Mouse (Mus musculus): Measurements from ENCODE around the gene Zfp609. TPM values are rescaled to one million over a fixed set of nuclear protein-coding genes. Genes with fewer than 3 reads are reported as not detected.

Gene Zfp609
- polyA plus RNA-seq, 1 experiment from 2014 or later, result 4.9 TPM

DNA sequence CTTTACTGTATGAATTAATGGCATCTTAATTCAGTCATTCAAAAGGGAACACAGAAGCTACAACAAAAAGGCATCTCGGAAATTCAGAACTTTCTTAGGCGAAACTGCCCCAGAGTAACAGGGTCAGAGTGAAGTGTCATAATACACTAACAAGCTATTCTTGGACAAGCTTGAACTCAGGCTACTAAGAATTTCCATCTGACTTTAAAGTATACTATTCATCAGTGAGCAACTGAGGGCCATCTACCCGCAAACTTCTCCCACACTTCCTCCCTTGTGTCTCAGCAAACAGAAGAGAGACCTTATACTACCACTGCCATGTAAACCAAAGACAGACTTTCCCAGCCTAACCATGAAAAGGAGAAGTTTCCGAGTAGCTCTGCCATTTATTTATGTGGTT lies 3.8 kb upstream of the Zfp609 start:
- WGBS, result 69% methylated on average over 4 of the region's 4 CpGs
- H3K9ac ChIP-seq, result no peak overlapping the region
- peaks cover 26% of the 10 kb centered on the region for H3K36me3 ChIP-seq
- no peaks in the 10 kb centered on the region for H3K27me3 ChIP-seq (replicated peaks)
- H3K4me1 ChIP-seq, result peaks cover 44% of the 10 kb centered on the region
- H3K4me2 ChIP-seq, result no peak overlapping the region
- no peak for ATAC-seq (ENCODE audit: extremely low read depth, insufficient number of reproducible peaks, low FRiP score, low TSS enrichment)
- H3K9me3 ChIP-seq, result no peaks in the 10 kb centered on the region
- no peak overlapping the region for H3K4me3 ChIP-seq
- no peak overlapping the region for H3K27ac ChIP-seq (replicated peaks)

DNA sequence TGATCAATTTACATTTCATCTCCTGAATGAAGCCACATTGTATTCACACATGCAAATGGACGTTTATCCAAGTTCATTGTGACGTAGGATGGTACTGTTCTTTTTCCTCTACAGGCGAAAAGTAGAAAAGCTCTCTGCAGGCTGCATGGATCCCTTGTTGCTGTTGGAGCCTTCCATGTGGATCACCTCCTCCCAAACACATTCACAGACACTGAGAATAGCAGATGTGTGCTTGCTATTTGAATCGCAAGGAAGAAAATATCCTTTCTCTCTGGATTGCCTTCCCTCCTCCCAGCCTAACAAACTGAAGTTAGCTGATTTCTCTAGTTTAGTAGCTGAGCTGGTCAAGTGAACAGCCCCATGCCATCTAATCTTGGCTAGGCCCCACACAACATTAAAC lies 2.9 kb upstream of the Zfp609 start:
- no peak overlapping the region for H3K27ac ChIP-seq (replicated peaks)
- WGBS, result 84% methylated on average over 4 of the region's 4 CpGs
- peaks cover 18% of the 10 kb centered on the region for H3K36me3 ChIP-seq
- H3K9ac ChIP-seq, result no peak overlapping the region
- no peaks in the 10 kb centered on the region for H3K27me3 ChIP-seq (replicated peaks)
- H3K4me3 ChIP-seq, result no peak overlapping the region
- no peaks in the 10 kb centered on the region for H3K9me3 ChIP-seq
- H3K4me2 ChIP-seq, result no peak overlapping the region
- ATAC-seq (ENCODE audit: extremely low read depth, insufficient number of reproducible peaks, low FRiP score, low TSS enrichment), result no peak
- peaks cover 53% of the 10 kb centered on the region for H3K4me1 ChIP-seq

DNA sequence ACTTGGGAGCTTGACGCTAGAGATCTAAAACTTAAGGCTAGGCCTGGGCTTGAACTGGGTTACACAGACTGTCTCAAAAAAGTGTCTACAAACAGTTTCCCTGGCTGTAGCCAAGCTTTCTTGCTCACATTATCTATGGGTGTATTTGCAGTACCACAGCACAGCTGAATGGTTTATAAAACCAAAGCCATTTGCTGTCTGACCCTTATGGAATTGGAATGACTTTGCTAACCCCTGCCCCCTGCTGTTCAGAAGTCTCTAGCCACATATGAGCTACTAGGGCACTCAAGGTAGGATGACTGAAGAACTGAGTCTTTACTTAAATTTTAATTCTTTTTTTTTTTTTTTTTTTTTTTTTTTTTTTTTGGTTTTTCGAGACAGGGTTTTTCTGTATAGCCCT lies 2.0 kb upstream of the Zfp609 start:
- ATAC-seq (ENCODE audit: extremely low read depth, insufficient number of reproducible peaks, low FRiP score, low TSS enrichment), result no peak
- H3K9ac ChIP-seq, result no peak overlapping the region
- H3K27ac ChIP-seq (replicated peaks), result 0 out of 2 replicates have a peak overlapping the region, but pooled peaks have one; percentile 32
- H3K4me2 ChIP-seq, result no peak overlapping the region
- 90% methylated on average over 1 of the region's 2 CpGs for WGBS
- no peaks in the 10 kb centered on the region for H3K27me3 ChIP-seq (replicated peaks)
- H3K4me3 ChIP-seq, result no peak overlapping the region
- H3K36me3 ChIP-seq, result peaks cover 10% of the 10 kb centered on the region
- H3K9me3 ChIP-seq, result no peaks in the 10 kb centered on the region
- H3K4me1 ChIP-seq, result peaks cover 54% of the 10 kb centered on the region

- peaks cover 63% of the 10 kb centered on the region for H3K4me1 ChIP-seq
- 7% methylated on average over 3 of the region's 3 CpGs for WGBS
- ATAC-seq (ENCODE audit: extremely low read depth, insufficient number of reproducible peaks, low FRiP score, low TSS enrichment), result no peak
- peak overlapping the region; percentile 99 for H3K27ac ChIP-seq (replicated peaks)
- no peaks in the 10 kb centered on the region for H3K9me3 ChIP-seq
- H3K27me3 ChIP-seq (replicated peaks), result no peaks in the 10 kb centered on the region
- peak overlapping the region; percentile 82 for H3K4me2 ChIP-seq
- H3K9ac ChIP-seq, result peak overlapping the region; percentile 98
- peak overlapping the region; percentile 85 for H3K4me3 ChIP-seq
- H3K36me3 ChIP-seq, result peaks cover 7% of the 10 kb centered on the region
Measured at GRCm38 (mm10) chr9:65828511-65828910, 1.1 kb upstream of the Zfp609 start.

GRCm38 (mm10) chr9:65828016-65828403 lies 646 bp upstream of the Zfp609 start:
- Histone ChIP-seq H3K9me3 (no peaks in the 10 kb centered on the region), H3K27me3 (replicated peaks) (no peaks in the 10 kb centered on the region), H3K27ac (replicated peaks) (peak overlapping the region; percentile 99), H3K4me3 (peak overlapping the region; percentile 85), H3K36me3 (peaks cover 4% of the 10 kb centered on the region), H3K4me2 (peak overlapping the region; percentile 82), H3K4me1 (peaks cover 67% of the 10 kb centered on the region), H3K9ac (peak overlapping the region; percentile 98)
- no peak for ATAC-seq (ENCODE audit: extremely low read depth, insufficient number of reproducible peaks, low FRiP score, low TSS enrichment)
- 1% methylated on average over 13 of the region's 13 CpGs for WGBS

- Histone ChIP-seq H3K4me2 (peak overlapping the region; percentile 82), H3K4me3 (peak overlapping the region; percentile 85), H3K27ac (replicated peaks) (peak overlapping the region; percentile 99), H3K36me3 (peaks cover 2% of the 10 kb centered on the region), H3K4me1 (peaks cover 68% of the 10 kb centered on the region), H3K9ac (peak overlapping the region; percentile 98), H3K9me3 (no peaks in the 10 kb centered on the region), H3K27me3 (replicated peaks) (no peaks in the 10 kb centered on the region)
- WGBS, result 1% methylated on average over 29 of the region's 31 CpGs
- ATAC-seq (ENCODE audit: extremely low read depth, insufficient number of reproducible peaks, low FRiP score, low TSS enrichment), result peak; percentile 43; the same call in 1 of the 2 replicates
Measured at GRCm38 (mm10) chr9:65826588-65827343, 598 bp downstream of the Zfp609 start.

DNA sequence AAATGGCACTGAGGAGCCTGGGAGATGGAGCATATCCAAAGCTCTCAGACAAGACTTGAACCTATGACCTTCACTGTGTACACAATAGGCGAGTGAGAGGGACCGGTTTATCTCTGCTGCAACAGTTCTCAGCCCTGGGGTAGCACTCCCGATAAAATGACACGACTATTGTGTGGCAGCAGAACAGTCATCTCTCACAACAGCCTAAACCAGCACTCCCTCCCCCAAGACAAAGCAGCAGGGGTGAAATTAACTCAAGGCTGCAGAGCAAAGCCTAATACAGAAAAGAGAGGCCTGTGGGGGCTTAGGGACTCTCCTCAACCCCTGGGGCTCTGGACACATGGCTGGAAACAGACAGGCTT lies 1.2 kb downstream of the Zfp609 start:
- peak overlapping the region; percentile 82 for H3K4me2 ChIP-seq
- H3K27ac ChIP-seq (replicated peaks), result peak overlapping the region; percentile 99
- no peak for ATAC-seq (ENCODE audit: extremely low read depth, insufficient number of reproducible peaks, low FRiP score, low TSS enrichment)
- no peaks in the 10 kb centered on the region for H3K27me3 ChIP-seq (replicated peaks)
- H3K9ac ChIP-seq, result peak overlapping the region; percentile 98
- no peaks in the 10 kb centered on the region for H3K36me3 ChIP-seq
- peak overlapping the region; percentile 85 for H3K4me3 ChIP-seq
- no peaks in the 10 kb centered on the region for H3K9me3 ChIP-seq
- under 1% methylated on average over 4 of the region's 4 CpGs for WGBS
- H3K4me1 ChIP-seq, result peaks cover 68% of the 10 kb centered on the region

- Histone ChIP-seq H3K4me2 (peak overlapping the region; percentile 66), H3K27ac (replicated peaks) (peak overlapping the region; percentile 78), H3K9ac (peak overlapping the region; percentile 70), H3K36me3 (no peaks in the 10 kb centered on the region), H3K9me3 (no peaks in the 10 kb centered on the region), H3K4me1 (peaks cover 77% of the 10 kb centered on the region), H3K4me3 (peak overlapping the region; percentile 34), H3K27me3 (replicated peaks) (no peaks in the 10 kb centered on the region)
- WGBS, result 33% methylated on average over 10 of the region's 10 CpGs
- no peak for ATAC-seq (ENCODE audit: extremely low read depth, insufficient number of reproducible peaks, low FRiP score, low TSS enrichment)
Measured at GRCm38 (mm10) chr9:65823716-65824462, 3.5 kb downstream of the Zfp609 start.

- Histone ChIP-seq H3K36me3 (peaks cover 4% of the 10 kb centered on the region), H3K27me3 (replicated peaks) (no peaks in the 10 kb centered on the region), H3K9ac (no peak overlapping the region), H3K27ac (replicated peaks) (no peak overlapping the region), H3K4me2 (no peak overlapping the region), H3K4me3 (no peak overlapping the region), H3K9me3 (no peaks in the 10 kb centered on the region), H3K4me1 (peaks cover 82% of the 10 kb centered on the region)
- 74% methylated on average over 4 of the region's 4 CpGs for WGBS
- no peak for ATAC-seq (ENCODE audit: extremely low read depth, insufficient number of reproducible peaks, low FRiP score, low TSS enrichment)
Measured at GRCm38 (mm10) chr9:65822011-65822410, 5.4 kb downstream of the Zfp609 start.

DNA sequence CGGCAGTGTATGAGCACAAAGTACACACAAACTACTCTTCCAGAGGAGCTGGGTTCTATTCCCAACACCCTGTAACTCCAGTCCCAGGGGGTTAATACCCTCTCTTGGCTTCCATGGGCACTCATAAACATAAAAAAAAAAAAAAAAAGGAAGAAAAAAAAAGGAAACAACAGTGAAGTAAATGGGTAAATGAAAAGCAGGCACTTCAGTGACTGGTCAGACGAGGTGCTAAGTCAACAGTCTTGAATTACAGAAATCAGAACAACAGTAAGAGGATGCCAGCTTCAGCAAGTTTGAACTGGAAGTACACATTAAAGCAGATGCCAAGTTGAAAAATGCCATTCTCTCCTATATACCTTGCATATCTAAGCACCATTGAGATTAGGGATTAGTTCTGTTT lies 7.1 kb downstream of the Zfp609 start:
- 77% methylated on average over 2 of the region's 2 CpGs for WGBS
- no peak overlapping the region for H3K27ac ChIP-seq (replicated peaks)
- no peaks in the 10 kb centered on the region for H3K27me3 ChIP-seq (replicated peaks)
- no peak for ATAC-seq (ENCODE audit: extremely low read depth, insufficient number of reproducible peaks, low FRiP score, low TSS enrichment)
- H3K9ac ChIP-seq, result no peak overlapping the region
- H3K9me3 ChIP-seq, result no peaks in the 10 kb centered on the region
- peaks cover 75% of the 10 kb centered on the region for H3K4me1 ChIP-seq
- no peak overlapping the region for H3K4me3 ChIP-seq
- H3K4me2 ChIP-seq, result no peak overlapping the region
- H3K36me3 ChIP-seq, result peaks cover 10% of the 10 kb centered on the region

- ATAC-seq (ENCODE audit: extremely low read depth, insufficient number of reproducible peaks, low FRiP score, low TSS enrichment), result no peak
- Histone ChIP-seq H3K4me3 (no peak overlapping the region), H3K9ac (no peak overlapping the region), H3K9me3 (no peaks in the 10 kb centered on the region), H3K4me1 (peaks cover 64% of the 10 kb centered on the region), H3K27ac (replicated peaks) (no peak overlapping the region; the same call in 1 of the 2 replicates), H3K36me3 (peaks cover 21% of the 10 kb centered on the region), H3K27me3 (replicated peaks) (no peaks in the 10 kb centered on the region), H3K4me2 (no peak overlapping the region)
- WGBS, result 94% methylated on average over 2 of the region's 2 CpGs
Measured at GRCm38 (mm10) chr9:65818402-65818801, 9.0 kb downstream of the Zfp609 start.
